Mouse (Mus musculus) naive thymus-derived CD4-positive, alpha-beta T cell, adult 2 months (primary cell): ENCODE data around the gene Card11.

ENCODE experiments used
- DNase-seq: peaks from one replicate; pipeline ENCODE4 v3.0.0-alpha.2; 2011; ENCODE audit warnings: low read depth

Card11 gene

DNA sequence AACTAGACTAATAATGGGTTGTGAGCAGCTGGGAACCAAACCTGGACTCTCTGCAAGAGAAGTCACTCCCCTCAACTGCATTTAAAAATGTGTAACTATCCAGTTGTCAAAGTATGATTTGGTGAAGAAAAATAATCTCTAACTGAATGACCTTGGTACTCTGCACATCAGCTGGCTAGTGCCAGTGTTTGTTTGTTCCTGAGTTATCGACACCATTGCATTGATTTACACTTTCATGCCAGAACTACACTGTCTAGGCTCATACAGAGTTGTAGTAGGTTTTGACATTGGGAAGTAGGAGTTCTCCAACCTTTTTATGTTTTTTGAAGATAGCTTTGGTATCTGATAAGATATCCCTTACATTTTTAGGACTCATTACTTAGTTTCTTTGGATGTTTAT, 81.9 kb downstream of the Card11 start:
- DNase-seq: no peak

GRCm38 (mm10) chr5:140917807-140918206, 82.6 kb downstream of the Card11 start:
- no peak for DNase-seq

GRCm38 (mm10) chr5:140910841-140911240, 89.5 kb downstream of the Card11 start:
- no peak for DNase-seq

- DNase-seq: no peak
Observed at GRCm38 (mm10) chr5:140900866-140901265, 99.5 kb downstream of the Card11 start.

DNA sequence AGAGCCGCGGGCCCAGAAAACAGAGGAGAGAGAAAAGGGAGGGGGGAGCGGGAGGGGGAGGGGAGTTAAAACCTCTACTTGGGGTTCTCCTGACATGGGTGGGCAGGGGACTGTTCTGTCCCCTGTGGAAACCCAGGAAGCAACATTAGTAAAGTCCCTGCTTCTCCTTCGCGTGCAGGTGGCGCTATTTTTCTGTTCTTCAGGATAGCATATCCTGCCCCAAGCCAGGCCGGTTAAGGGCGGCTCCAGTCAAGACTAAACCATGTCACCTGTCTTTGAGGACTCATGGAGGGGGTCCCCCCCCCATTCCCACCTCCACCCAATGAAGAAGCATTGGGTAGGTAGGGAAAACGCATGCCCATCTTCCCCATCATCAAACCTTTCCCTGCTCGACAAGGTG, 109.3 kb downstream of the Card11 start:
- no peak for DNase-seq

- no peak for DNase-seq
Observed at GRCm38 (mm10) chr5:140890050-140890449, 110.3 kb downstream of the Card11 start.

DNA sequence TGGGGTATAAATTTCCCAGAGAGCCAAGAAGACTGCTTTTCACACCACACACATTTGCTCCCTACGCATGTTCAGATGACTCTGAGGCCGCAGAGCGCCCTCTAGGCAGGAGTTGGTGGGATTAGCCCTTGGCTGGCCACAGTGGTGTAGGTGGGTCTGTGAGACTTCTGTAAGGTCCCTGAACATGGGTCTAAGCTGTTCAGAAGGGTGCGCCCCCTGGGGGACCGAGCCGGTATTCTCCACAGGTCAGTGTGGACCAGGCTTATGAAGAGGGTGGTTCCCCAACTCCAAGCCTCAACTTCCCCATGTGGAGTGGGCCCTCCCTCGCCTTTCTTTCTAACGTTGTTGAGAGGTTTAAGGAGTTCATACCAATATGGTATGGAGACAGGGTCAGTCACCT, 110.8 kb downstream of the Card11 start:
- DNase-seq: peak; percentile 78

DNA sequence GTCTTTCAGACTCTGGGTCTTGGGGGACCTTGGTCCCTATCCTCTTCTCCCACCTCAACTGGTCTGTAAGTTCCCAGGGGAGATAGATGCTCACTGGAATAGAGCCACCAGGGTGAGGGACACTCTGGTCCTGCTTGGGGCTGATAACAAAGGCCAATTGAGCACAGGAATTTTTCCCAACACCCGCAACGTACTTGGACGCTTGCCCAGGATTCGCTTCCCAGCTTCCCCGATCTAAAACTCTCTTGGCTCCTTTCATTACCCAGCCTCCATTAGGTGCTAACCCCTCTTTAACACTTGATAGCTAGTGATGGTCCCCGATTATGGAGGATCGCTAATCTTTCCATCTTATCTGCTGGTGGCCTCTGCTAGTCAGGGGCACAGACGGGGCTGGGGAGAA, 112.5 kb downstream of the Card11 start:
- DNase-seq: no peak

- no peak for DNase-seq
Observed at GRCm38 (mm10) chr5:140884966-140885365, 115.4 kb downstream of the Card11 start.

GRCm38 (mm10) chr5:140882391-140882790, 118.0 kb downstream of the Card11 start:
- DNase-seq: no peak

GRCm38 (mm10) chr5:140880151-140880550, 120.2 kb downstream of the Card11 start:
- DNase-seq: no peak

DNA sequence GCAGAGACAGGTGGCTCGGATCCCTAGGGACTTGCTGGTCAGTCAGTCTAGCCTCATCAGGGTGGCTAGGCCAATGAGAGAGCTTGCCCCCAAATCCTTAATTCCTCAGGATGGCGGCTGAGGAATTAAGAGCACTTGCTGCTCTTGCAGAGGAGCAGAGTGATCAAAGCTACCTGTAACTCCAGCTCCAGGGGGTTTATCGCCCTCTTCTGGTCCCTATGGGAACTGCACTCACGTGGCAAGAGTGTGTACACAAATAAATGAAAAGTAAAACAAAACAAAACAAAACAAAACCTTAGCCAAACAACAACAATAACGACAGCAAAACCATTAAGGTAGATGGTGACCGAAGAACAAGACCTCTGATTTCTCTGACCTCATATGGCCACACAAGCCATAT, 121.7 kb downstream of the Card11 start:
- peak; percentile 70 for DNase-seq

DNA sequence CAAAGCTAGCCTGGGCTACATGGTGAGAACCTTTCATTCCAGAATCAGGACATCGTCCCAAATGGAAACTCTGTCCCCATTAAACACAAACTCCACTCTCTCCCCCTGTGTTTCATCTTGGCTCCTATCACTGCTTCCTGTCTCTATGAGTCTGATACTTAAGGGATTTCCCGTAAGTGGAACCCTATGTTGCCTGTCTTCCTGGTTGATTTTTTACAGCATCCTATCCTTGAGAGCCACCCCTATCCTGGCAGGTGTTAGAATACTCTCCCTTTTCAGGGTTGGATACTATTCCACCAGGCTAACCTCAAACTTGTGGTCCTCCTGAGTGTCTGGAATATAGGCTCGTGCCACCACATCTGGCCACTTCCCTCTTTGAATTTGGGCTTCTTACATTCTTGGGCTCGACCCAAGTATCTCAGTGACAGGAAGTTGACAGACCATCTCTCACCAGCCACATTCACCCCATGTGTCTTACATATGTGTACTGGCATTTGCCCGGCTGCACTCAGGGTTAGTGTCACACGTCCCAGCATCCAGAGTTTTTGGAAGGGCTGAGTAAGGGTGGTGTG, 126.6 kb downstream of the Card11 start:
- peak; percentile 67 for DNase-seq

- peak; percentile 55 for DNase-seq
Observed at GRCm38 (mm10) chr5:140873039-140873551, 127.3 kb downstream of the Card11 start.

DNA sequence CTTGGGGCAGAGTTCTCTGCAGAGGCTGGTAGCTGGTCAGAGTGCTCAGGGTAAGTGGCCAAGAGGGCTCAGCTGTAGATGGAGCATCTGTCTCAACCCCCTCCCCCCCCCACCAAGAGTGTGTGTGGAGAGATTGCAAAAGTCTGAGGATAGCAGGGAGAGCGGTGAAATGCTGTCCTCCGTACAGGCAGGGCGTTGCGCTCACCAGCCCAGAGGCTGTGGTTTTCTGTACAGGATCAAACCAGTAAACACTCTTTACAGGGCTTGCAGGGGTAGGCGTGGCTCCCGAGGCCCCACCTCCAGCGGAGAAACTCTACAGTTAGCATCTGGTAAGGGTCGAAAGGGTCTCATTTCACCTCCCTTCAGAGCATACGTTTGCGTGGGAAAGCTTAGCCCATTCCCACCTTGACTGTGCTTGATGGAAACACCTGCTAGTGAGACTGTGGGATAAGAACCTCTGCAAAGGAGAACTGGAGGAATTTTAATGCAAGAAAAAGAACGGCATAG, 127.8 kb downstream of the Card11 start:
- peak; percentile 85 for DNase-seq

DNA sequence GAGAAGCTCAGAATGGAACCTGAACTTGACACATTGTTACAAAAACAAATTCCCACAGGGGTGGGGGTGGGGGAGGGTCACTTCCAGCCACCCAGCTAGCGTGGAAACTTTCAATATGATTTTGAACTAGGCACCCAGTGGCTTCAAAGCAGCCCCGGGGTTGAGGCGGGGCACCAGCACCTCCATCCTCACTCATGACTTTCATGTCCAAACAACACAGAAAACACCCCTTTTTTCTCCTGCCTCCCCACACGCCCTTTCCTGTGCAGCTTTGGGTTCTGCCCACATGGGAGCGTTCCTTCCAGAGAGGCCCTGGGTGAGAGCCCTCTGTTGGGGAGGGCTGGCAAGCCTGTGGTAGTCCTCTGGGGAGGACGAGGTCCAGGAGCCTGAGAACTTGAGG, 129.1 kb downstream of the Card11 start:
- DNase-seq: peak; percentile 87

DNA sequence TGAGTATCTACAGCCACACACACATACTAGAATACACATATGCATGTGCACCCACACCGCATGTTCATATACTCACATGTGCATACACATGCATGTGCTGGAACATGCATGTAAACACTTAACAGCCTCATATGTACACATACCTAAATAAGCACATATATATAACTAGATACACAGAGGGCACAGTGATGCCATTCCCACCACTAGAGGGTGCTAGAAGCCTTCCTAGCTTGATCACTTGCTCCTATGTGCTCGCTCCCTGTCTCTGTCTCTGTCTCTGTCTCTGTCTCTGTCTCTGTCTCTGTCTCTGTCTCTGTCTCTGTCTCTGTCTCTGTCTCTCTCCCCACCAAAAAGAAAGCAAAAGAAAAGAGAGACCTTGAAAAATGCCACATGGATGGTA, 131.3 kb downstream of the Card11 start:
- peak; percentile 89 for DNase-seq

DNA sequence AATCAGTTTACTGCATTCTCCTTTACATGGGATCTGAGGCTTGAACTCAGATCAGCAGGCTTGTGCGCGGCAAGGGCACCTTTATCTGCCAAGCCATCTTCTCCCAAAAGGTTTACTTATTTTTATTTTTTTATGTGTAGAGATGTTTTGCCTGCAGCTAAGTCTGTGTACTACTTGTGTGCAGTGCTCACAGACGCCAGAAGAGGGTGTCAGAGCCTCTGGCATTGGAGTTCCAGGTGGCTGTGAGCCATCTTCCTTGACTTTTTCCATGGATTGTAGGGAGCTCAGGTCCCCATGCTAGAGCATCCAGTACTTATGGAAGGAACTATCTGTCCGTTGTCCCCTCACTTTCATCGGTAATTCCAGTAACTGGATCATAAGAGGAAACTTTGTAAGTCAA, 140.7 kb downstream of the Card11 start:
- no peak for DNase-seq

DNA sequence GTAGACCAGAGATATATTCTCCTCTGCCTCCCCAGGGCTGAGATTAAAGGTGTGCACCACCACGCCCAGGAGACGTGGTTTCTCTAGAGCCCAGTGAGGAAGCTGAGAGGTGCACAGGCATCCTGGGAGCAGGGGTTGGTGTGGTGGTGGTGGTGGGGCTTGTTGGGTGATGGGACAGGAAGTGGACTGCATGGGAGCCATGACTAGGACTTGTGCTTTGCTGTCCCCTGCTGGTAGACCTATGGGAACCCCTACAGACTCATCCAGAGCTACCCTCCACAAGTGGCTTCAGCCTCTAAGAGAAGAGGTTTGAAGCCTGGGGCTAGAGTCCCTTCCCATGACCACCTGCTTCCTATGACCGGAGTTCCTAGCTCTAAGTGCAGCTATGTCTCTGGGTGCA, 142.0 kb downstream of the Card11 start:
- DNase-seq: peak; percentile 73

DNA sequence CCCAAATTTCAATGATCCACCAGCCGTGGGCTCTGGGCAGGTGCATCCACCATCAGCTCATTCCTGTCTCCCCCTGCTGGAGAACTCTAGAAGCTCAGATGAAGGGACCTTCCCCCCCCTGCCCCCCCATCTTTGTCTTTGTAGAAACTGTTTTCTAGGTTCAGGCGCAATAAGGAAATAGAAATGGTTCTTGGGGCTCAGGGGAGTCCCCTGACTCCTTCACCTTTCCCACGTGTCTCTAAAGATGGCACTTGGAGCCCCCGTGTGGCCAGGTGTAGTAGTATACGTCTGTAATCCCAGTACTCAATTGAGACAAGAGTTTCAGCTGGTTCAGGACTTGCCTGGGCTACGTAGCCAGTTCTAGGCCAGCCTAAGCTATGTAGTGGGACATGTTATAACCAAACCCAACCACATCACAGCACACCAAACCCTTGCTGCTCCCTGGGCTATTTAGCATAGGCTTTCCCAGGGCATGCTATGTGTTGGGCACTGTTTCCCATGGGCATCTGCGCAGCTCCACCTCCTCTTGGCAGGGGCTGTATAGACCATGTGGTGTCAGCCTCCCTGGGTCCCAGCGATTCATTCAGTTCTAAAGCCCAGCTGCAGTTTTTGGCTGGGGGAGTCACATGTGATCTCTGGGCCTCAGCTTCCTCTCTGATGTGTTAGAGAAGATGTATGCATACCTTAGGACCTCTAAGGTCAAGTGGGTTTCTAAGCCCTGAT, 142.8 kb downstream of the Card11 start:
- DNase-seq: peak; percentile 71

DNA sequence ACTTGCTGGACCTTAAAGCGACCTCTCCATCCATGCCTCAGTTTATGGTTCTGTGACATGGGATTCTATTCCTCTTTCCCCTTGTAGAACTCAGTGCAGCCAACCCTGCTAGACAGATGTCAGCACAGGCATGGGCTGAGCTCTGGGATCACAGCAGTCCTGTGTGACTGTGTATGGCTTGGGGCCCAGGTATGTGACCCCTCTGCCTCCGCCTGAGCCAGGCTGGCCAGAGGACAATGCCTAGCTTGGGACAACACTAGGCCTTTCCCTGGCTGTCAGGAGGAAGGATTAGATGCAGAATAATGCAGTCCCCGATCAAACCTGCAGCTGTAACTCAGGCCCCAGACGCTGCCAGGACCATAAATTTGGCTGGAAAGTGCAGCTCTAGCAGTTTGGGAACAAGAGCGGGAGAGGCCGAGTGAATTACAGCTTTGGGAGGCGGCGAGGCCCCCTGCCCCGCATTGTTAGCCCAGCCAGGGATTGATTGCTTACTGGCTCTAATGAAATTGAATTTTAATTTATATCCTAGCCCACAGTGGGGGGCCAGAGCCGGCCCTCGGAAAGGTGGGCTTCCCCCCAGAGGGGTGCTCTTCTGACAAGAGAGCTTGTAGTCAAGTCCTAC, 144.4 kb downstream of the Card11 start:
- no peak for DNase-seq

GRCm38 (mm10) chr5:140854700-140855099, 145.7 kb downstream of the Card11 start:
- DNase-seq: no peak

GRCm38 (mm10) chr5:140853723-140854122, 146.7 kb downstream of the Card11 start:
- no peak for DNase-seq
